Mouse (Mus musculus) right cerebral cortex, adult 2 months (tissue): Measurements from ENCODE around the gene Pum1.

Experiments
- DNase-seq, 2 experiments: peaks; one replicate each; pipeline ENCODE4 v3.0.0; 2021 to 2022; ENCODE audit warnings: low spot score in 2 of 2

Pum1 gene

DNA sequence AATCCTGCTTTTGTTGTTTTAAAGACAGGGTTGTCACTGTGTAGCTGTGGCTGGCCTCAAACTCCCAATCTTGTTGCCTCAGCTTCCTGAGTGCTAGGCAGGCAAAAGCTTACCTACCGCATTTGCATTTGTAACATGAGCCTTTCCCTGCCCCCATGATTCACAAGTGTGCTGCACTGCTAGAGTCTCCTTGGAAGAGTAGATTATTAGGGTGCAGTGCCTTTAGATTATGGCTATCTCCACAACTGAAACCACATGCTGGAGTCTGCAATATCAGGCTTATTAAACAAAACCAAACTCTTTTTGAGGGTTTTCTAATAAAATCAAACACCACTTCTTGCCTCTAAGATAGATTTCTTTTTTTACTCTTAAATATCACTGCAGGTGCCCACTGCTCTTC, 59.5 kb downstream of the Pum1 start:
- no peak for DNase-seq

DNA sequence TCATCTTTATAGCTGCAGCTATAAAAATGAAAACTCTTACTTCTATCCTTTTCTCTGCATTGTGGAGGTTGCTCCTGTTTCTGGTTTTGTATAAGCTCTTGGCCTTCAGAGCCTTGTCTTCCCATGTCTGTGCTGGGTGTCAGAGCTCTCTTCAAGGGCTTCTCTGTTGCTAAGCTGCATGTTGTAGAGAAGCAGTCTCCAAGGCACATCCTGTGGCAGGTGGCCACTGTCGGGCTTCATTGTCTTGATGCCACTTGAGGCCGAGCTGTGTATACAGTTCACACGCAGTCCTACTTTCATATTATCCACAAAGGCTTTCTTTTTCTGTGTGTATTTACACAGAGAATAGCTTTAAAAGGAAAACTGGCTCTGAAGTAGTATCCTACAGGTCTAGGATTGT, 63.0 kb downstream of the Pum1 start:
- DNase-seq: no peak

DNA sequence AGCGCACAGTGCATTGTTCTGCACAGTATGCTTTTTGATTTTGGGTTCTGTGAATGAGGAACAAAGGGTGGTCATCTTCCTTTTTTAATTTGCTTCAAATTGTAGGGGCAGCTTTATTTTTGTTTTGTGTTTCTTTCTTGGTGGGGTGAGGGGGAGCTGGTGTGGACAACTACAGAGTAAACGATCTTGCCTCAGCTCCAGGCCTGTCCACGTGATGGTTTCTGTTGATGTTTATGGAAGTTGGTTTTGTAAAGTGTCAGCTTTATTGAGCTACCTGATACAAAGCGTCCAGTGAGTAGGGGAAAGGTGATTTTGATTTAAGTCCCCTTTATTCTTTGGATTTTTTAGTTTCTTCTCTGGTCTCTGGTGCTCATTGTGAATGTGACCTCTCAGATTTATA, 72.8 kb downstream of the Pum1 start:
- no peak for DNase-seq

DNA sequence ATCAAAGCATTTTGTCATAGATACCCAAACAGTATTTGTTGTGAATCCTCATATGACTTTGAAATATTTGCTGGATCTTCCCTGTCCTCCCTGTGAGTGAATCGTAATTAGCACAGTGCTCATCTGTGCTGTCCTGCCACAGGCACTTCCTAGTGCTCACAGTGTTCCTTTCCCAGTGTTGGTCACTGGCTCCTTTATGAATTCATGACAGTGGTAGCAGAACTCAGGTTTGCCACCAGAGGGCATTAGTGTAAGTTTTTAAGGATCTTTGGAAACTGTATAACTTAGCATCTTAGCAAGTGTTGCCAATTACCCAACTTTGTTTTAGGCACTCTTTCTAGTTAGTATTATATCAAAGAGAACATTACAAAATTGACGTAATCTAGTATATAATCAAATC, 75.4 kb downstream of the Pum1 start:
- DNase-seq: peak; percentile 71 to 81

DNA sequence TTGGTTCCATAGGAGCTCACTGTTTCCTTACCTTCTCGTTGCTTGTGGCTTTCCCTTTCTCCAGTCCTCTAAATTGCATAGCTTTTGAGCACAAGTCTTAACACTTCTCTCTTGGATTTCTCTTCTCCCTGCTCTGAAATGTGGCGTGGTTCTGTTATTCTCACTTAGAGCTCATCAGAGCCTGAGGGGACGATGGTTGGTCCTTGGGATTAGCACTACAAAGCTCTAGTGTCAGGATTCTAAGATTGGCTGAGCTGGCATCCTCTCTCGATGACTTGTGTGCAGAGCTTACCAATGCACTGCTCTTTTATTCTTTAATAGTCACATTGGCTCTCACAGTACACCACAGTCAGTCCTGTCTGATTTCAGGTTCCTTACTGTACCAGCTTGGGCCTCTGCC, 80.9 kb downstream of the Pum1 start:
- DNase-seq: no peak

DNA sequence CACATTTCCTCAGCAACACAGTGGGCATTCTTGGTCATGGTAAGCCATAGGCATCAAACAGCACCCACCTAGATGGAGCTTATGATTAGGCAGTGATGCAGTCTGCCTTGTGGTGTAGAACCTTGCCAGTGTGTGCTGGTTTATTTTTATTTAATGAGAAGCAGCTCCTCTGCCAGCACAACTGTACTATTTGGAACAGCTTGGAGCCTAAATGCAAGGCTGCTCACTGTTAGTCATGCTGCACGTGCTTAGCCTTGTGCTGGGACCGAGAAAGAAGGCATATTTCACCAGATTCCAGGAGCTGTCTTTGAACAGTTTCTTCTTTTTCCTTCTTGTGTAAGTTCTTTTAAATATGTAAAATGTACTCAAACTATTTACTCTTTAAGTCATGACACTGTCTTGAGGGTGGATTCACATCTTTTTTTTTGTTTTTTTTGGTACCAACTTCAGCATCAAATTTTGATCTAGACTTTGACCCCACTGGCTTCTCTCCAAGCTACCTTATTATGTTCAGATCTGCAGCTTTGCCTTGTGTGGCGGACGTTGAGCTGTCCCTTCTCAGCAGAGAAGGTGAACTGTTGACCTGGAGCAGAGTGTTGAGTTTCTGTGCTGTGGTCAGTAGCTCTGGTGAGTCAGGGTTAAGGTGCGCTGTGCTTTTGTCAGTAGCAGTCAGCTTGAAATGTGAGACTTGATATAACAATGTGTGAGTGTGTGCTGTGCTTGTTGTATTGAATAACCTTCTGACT, 82.6 kb downstream of the Pum1 start:
- peak; percentile 85 to 89 for DNase-seq

DNA sequence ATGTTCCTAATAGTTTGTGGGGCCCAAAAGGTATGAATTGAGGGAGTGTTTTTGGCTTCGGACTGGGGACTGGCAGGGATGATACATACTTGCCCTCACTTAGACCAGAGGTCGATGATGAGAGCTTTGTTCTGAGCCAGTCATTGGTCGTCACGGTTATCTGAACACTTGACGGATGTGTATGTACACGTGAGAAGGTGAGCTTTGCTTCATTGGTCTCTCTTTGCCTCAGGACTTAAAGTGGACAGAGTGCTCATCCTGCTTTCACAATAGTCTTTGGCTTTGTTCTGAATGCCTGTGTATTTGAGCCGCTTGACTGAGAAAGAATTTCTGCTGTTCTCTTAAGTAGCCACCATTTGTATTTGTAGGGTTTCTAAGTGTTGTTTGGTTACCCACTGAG, 86.4 kb downstream of the Pum1 start:
- no peak for DNase-seq

DNA sequence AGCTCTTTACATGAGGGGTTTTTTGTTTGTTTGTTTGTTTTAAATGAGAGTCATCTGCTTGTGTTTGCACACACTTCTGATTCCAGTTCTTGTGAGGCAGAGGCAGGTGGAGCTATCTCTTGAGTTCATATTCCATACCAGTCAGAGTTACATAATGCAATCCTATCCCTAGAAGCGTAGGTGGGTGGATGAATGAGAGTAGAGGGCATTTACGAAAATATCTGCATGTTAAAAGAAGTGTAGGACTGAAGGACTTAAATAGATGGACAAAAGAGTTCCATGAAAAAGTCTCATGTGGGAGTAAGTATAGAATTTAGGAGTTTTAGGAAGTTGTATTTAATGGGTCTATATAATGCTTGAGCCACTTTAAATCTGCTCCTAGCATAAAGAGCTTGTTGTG, 88.8 kb downstream of the Pum1 start:
- DNase-seq: no peak

DNA sequence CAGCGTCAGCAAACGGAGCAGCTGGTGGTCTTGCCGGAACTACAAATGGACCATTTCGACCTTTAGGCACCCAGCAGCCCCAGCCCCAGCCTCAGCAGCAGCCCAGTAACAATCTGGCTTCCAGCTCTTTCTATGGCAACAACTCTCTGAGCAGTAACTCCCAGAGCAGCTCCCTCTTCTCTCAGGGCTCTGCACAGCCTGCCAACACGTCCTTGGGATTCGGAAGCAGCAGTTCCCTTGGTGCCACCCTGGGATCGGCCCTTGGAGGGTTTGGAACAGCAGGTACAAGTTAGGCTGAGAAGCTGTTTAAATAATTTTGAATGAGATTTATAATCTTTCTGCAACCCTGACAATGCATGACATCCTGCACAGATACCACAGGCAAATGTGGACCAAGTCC, 89.5 kb downstream of the Pum1 start:
- DNase-seq: no peak

DNA sequence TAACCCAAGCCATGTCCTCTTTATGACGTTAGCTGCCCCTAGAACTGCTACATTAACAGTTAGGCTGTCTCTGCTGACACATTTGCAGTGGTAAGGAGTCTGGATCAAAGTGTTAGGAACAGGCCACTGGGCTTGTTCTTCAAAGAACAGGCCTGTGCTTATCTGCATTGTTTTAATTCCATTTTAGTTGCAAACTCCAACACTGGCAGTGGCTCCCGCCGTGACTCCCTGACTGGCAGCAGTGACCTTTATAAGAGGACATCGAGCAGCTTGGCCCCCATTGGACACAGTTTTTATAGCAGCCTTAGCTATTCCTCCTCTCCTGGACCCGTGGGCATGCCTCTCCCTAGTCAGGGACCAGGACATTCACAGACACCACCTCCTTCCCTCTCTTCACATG, 90.6 kb downstream of the Pum1 start:
- DNase-seq: no peak

DNA sequence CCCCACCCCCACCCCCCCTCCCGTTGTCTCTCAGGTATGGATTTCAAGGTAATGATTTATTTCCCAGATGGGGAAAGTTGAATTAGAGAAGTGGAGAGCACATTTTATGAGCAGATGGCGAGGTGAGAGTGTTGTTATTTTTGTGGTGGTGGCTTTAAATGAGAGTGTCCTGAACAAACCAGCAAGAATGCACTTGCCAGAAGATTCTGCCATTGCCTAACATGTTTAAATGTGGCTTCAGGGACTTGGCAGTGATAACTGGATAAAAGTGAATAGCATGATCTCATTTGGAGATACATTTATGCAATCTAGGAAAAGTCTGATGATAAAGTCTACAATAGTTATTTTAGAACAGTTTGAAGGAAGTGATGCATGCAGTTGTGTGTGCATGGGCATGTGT, 91.7 kb downstream of the Pum1 start:
- no peak for DNase-seq

DNA sequence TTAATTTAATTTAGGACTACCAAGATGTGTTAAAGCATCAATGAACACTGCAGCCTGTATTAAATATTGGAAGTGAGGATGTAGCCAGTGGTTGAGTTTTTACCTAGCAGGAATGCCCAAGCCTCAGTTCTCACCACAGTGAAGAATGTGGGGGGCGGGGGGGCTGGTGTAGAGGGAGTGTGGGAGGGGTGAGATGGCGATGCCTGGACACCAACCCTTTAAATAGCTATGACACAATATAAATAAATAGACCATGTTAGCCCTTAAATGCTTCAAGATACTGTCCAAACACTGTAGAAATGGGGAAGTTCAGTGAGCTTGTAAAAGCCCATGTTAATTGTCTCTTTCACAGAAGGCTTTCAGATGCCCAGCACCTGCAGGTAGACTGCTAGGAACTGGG, 96.8 kb downstream of the Pum1 start:
- DNase-seq: no peak

DNA sequence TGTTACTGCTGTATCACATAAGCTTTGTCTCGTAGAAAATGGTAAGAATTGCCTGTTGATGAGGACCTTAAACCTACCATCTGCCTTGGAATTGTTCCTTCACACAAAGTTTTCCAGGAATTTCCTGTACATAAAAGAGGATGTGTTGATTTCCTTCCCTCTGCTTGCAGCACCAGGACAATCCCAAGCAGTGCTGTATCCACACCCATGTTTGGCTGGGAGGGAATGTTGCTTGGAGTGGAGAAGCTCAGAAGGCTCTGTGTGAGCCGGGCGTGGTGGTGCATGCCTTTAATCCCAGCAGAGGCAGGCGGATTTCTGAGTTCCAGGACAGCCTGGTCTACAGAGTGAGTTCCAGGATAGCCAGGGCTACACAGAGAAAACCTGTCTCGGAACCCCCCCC, 98.7 kb downstream of the Pum1 start:
- DNase-seq: no peak

DNA sequence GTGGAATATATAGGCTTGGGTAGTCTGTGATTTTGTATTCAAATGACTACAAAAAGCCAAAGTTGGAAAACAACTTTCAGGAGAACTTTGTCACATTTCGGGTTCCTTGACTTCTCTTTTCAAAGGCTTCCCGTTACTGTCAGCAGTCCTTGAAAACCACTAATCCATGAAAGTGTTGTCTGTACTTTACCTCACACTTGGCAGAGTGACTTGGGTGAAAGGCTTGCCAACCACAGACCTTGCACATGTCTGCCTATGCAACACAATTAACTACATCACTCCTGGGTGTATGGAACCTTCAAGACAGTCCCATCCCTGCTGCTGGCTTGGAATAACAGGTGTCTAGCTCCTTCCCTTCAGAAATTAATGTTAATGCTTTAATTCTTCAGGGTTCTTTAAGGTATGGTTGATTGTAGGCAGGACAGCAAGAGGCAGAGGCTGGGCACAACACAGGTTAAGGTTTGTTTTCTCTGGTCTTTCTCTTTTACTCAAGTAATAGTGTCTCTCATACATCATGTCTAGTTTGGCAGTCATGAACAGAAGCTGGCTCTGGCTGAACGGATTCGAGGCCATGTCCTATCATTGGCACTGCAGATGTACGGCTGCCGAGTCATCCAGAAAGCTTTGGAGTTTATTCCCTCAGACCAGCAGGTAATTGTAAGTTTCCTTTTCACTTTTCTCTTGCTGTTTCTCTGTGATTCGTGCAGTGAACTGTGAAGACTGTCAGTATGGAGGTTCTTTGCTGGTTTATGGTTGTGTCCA, 102.5 kb downstream of the Pum1 start:
- DNase-seq: no peak

DNA sequence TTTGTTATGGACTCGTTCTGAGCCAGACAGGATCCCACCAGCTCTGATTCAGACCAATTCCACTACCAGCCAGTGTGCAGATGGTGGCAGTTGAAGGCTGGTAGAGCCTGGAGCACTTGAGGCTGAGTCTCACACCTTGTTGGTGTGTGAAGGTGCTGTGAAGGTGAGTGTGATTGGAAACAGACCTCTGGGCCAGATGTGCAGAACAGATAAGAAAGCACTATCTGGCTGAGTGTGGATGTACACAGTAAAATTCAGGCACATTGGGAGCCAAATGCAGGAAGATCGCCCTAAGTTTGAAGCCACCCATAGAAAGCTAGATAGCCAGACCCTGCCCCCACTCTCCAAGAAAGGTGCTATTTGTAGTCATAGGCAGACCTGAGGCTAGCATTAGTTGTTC, 103.3 kb downstream of the Pum1 start:
- no peak for DNase-seq

DNA sequence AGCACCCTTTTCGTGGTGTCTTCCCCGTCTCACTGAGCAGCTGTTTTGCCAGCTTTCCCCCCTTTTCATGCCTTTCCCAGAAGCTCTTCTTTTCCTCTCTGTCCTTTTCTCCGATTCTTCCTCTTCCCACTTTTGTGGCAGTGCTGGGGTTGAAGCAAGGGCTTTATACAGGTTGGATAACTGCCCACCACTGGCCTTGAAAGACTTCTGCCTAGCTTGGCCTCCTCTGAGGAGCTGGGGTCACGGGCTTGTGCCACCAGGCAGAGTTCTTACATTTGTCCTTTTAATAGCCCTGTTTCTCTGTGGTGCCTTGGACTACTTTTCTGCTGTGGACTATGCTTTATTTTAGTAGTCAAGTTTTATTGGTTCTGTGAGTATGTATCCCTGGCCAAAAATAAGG, 103.8 kb downstream of the Pum1 start:
- DNase-seq: no peak

DNA sequence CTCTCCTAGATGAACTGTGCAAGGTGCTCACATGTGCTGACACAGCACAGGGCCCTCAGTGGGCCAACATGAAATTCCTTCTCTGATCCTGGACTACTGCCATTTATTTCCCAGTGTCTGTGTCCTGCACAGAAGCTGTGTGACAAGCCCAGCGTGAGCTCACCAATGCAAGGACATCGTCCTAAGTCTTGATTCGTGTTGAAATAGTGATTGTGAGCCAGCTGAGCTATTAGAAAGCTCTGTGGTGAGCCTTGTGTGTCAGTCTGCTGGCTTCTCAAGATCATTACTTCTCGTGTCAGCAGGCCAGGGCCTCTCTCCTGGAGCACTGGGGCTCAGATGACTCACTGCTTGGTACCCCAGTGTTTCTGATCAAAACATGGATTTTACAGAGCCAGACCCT, 110.8 kb downstream of the Pum1 start:
- DNase-seq: no peak

DNA sequence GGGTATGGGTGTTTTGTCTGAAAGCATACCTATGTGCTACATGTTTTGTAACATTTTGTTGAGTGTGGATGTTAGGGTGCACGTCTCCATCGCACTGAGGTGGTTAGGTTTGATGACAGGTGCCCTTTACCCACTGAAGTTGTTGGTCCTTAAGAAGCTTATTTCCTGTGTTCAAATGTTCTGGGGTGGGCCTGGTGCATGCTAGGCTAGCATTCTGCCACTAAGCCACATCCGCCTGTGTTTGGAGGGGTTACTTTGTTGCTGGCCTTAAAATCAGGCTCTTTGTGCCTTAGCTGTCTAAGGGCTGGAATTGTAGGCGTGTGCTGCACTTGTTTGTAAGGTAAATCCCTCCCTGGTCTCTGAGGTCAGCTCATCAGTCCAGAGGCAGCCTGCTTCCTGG, 111.7 kb downstream of the Pum1 start:
- no peak for DNase-seq

DNA sequence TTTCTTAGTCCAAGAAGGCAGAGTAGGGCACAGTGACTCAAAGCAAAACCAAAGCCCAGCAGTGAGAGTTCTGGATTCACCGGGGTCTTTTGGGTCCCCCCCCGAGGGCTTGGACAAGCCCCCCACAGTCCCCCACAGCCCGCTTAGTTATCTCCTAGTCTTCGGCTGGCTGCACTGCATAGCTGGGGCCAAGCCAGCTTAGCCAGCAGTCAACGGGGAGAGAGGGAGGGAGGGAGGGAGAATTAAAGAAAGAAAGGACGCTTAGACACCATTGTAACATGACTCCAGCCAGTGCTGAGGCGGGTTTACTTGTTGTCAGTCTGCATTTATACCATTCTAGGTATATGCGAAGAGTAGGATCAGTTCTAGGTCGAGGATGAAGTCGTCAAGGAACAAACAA, 114.5 kb downstream of the Pum1 start:
- no peak for DNase-seq

DNA sequence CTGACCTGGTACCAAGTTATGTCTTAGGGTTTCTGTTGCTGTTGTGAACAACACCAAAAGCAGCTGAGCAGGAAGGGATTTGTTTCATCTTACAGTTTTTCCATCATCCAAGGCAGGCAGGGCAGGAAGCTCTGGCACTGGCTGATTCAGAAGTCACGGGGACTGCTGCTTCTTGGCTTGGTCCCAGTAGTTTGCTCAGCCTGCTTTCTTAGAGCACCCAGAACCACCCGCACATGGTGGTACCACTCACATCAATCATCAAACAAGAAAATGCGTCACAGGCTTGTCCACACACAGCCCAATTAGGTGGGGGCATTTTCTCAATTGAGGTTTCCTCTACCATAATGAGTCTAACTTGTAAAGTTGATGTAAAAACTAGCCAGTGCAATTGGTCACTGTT, 115.9 kb downstream of the Pum1 start:
- DNase-seq: peak; percentile 59 to 62

DNA sequence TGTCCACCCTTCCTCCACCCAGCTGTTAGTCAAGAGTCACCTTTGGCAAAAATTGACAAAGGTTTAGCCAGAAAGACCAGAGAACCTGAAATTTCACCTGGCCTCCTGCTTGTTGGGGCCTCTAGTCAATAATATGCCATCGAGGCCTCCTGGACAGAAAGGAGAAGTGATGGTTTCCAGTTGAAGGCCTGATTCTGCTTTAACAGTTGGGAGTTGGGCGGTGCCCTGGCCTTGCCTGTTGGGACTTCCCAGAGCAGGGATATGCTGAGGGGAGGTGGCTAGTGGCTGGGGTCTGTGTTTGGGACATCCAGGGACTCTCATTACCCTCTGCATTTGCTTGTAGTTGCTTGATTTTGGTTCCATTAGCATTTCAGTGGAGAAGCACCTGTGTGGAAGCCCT, 119.4 kb downstream of the Pum1 start:
- DNase-seq: no peak

DNA sequence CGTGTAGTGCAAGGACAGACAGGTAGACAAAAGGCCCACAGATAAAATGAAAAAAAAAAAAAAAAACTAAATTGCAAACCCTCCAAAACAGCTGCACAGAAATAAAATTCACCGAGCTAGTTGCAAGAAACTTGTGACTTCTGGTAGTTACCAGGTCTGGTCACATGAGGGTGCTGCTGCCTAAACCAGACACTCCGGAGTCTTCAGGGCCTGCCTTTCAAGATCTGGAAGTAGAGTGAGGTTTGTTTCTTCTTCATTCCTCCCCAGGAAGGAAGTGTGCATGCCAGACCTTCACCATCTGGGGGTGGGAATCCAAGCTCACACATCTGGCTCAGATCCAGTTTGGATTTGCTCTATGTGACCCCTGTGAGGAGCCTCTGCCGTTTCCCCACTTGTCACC, 121.6 kb downstream of the Pum1 start:
- peak; percentile 71 to 76 for DNase-seq

DNA sequence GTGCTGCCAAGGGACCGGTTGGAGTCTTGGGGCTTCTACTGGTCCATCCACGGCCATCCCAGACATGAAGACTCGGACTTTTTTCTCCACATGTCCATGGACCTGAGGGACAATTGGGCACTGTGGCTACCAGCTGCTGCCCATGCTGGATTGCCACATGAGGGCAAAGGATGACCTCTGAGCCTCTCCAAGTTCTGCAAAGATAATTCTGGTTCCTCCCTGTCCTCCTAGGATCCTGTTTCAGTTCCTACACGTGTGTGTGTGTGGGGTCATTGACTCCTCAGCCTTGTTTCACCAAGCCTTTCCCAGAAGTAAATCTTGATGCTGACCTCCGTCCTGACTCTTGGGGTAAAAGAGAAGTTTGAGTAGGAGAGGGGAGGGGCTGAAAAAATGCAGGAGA, 124.4 kb downstream of the Pum1 start:
- DNase-seq: no peak

DNA sequence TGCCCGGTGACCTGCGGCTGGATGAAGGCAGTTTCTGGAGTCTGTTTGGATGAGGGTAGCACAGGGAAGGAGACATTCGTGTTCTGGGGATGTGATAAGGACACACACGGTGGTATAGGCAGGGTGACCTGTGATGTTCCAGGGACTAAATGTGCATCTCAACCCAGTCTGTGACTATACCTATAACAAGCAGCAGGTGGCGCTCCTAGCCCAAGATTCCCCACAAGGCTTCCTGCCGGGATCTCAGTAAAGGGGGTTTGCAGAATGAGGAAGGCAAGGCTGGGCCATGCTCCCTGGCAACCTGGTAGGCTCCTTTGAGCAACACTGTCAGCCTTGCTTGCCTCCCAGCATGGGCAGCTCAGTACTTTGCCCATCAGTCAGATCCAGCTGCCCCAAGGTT, 127.1 kb downstream of the Pum1 start:
- DNase-seq: peak; percentile 92 to 94
